Mouse (Mus musculus) megakaryocyte, embryonic 14.5 days (primary cell): Measurements from ENCODE around the gene Anxa7. TPM values are rescaled to one million over a fixed set of nuclear protein-coding genes. Genes with fewer than 3 reads are reported as not detected.
A peak's percentile ranks its signal among the peaks of the same experiment; 100 is the strongest.

Experiments used
- H3K27me3 ChIP-seq: replicated peaks from 2 replicates; pipeline ENCODE3; 2012; ENCODE audit warnings: inconsistent platforms
- H3K36me3 ChIP-seq: replicated peaks from 2 replicates; pipeline ENCODE3; 2012; ENCODE audit warnings: low read length, inconsistent platforms, mixed read lengths
- H3K4me1 ChIP-seq: 2 replicates; pipeline ENCODE4 v1.6.1; 2012; ENCODE audit warnings: inconsistent platforms
- H3K4me3 ChIP-seq: replicated peaks from 2 replicates; pipeline ENCODE3; 2012; ENCODE audit warnings: moderate library complexity, mild to moderate bottlenecking, inconsistent platforms
- H3K9me3 ChIP-seq: 2 replicates; pipeline ENCODE4 v1.6.1; 2012; ENCODE audit warnings: inconsistent platforms
- FLI1 ChIP-seq: IDR thresholded peaks from 2 replicates; pipeline ENCODE4 v1.6.1; 2012; ENCODE audit warnings: low read length, inconsistent platforms, mixed read lengths
- GATA1 ChIP-seq: IDR thresholded peaks from 3 replicates; pipeline ENCODE4 v1.6.1; 2012; ENCODE audit warnings: mixed read lengths, low read length, inconsistent platforms, borderline replicate concordance
- polyA plus RNA-seq: library from polyadenylated mRNA; stranded (reverse); fragments of >175 nt; gene quantifications from 2 replicates; pipeline ENCODE4 v1.2.3, GENCODE M21; 2012; ENCODE audit warnings: low replicate concordance; ENCODE audit not compliant: insufficient read depth

Anxa7 gene
- polyA plus RNA-seq, 1 experiment, result 37.0 TPM

- Histone ChIP-seq H3K4me3 (no peak overlapping the region), H3K4me1 (peaks cover 15% of the 10 kb centered on the region), H3K9me3 (peaks cover 17% of the 10 kb centered on the region), H3K36me3 (no peaks in the 10 kb centered on the region), H3K27me3 (no peaks in the 10 kb centered on the region)
- TF ChIP-seq GATA1 (no peak), FLI1 (no peak)
Observed at GRCm38 (mm10) chr14:20447209-20447608, 32.7 kb downstream of the Anxa7 start.

GRCm38 (mm10) chr14:20442252-20442651, 37.7 kb downstream of the Anxa7 start:
- TF ChIP-seq FLI1, result no peak
- TF ChIP-seq GATA1, result no peak
- peaks cover 17% of the 10 kb centered on the region for H3K9me3 ChIP-seq
- peaks cover 1% of the 10 kb centered on the region; the same call in 1 of the 2 replicates for H3K4me1 ChIP-seq
- no peaks in the 10 kb centered on the region for H3K36me3 ChIP-seq
- H3K4me3 ChIP-seq, result no peak overlapping the region
- peaks cover 2% of the 10 kb centered on the region for H3K27me3 ChIP-seq

GRCm38 (mm10) chr14:20436976-20437375, 43.0 kb downstream of the Anxa7 start:
- Histone ChIP-seq H3K27me3 (peaks cover 7% of the 10 kb centered on the region), H3K9me3 (peaks cover 6% of the 10 kb centered on the region), H3K4me3 (peak overlapping the region; percentile 28), H3K36me3 (no peaks in the 10 kb centered on the region), H3K4me1 (peaks cover 7% of the 10 kb centered on the region)
- TF ChIP-seq GATA1 (no peak), FLI1 (no peak)

- Histone ChIP-seq H3K9me3 (peaks cover 6% of the 10 kb centered on the region), H3K27me3 (peaks cover 5% of the 10 kb centered on the region), H3K36me3 (no peaks in the 10 kb centered on the region), H3K4me1 (peaks cover 7% of the 10 kb centered on the region), H3K4me3 (no peak overlapping the region)
- TF ChIP-seq GATA1, result no peak
- TF ChIP-seq FLI1, result no peak
Observed at GRCm38 (mm10) chr14:20432420-20432819, 47.5 kb downstream of the Anxa7 start.

GRCm38 (mm10) chr14:20431726-20432125, 48.2 kb downstream of the Anxa7 start:
- Histone ChIP-seq H3K4me1 (peaks cover under 1% of the 10 kb centered on the region; the same call in 1 of the 2 replicates), H3K27me3 (peaks cover 5% of the 10 kb centered on the region), H3K9me3 (peaks cover 6% of the 10 kb centered on the region), H3K4me3 (no peak overlapping the region), H3K36me3 (no peaks in the 10 kb centered on the region)
- TF ChIP-seq GATA1 (no peak), FLI1 (no peak)

- Histone ChIP-seq H3K9me3 (peaks cover 6% of the 10 kb centered on the region), H3K27me3 (peaks cover 2% of the 10 kb centered on the region), H3K36me3 (no peaks in the 10 kb centered on the region), H3K4me3 (no peak overlapping the region), H3K4me1 (no peaks in the 10 kb centered on the region)
- TF ChIP-seq GATA1 (no peak), FLI1 (no peak)
Observed at GRCm38 (mm10) chr14:20429833-20430232, 50.1 kb downstream of the Anxa7 start.

- Histone ChIP-seq H3K4me1 (no peaks in the 10 kb centered on the region), H3K36me3 (no peaks in the 10 kb centered on the region), H3K4me3 (no peak overlapping the region), H3K27me3 (no peaks in the 10 kb centered on the region), H3K9me3 (peaks cover 6% of the 10 kb centered on the region)
- TF ChIP-seq GATA1 (no peak), FLI1 (no peak)
Observed at GRCm38 (mm10) chr14:20428593-20428992, 51.3 kb downstream of the Anxa7 start.

GRCm38 (mm10) chr14:20423046-20423445, 56.9 kb downstream of the Anxa7 start:
- Histone ChIP-seq H3K27me3 (no peaks in the 10 kb centered on the region), H3K36me3 (no peaks in the 10 kb centered on the region), H3K9me3 (no peaks in the 10 kb centered on the region), H3K4me3 (no peak overlapping the region), H3K4me1 (peaks cover 8% of the 10 kb centered on the region)
- TF ChIP-seq GATA1 (no peak), FLI1 (no peak)

GRCm38 (mm10) chr14:20422257-20422656, 57.7 kb downstream of the Anxa7 start:
- H3K36me3 ChIP-seq, result no peaks in the 10 kb centered on the region
- peak overlapping the region; percentile 2 for H3K4me3 ChIP-seq
- no peak for TF ChIP-seq GATA1
- no peak for TF ChIP-seq FLI1
- no peaks in the 10 kb centered on the region for H3K9me3 ChIP-seq
- no peaks in the 10 kb centered on the region for H3K27me3 ChIP-seq
- peaks cover 8% of the 10 kb centered on the region for H3K4me1 ChIP-seq

Other genes starting within 250 kb of the Anxa7 start
- not detected in 2 replicates for gene Kcnk16, start 210.9 kb downstream of the Anxa7 start, polyA plus RNA-seq
- 1.4 and 2.6 TPM in 2 replicates for gene Nudt13, start 185.4 kb downstream of the Anxa7 start, polyA plus RNA-seq
- gene Ecd, start 132.0 kb downstream of the Anxa7 start, polyA plus RNA-seq, result 1.1 and 13.8 TPM in 2 replicates
- gene Fam149b, start 132.0 kb downstream of the Anxa7 start, polyA plus RNA-seq, result 13.7 and 15.8 TPM in 2 replicates
- 34.4 and 53.3 TPM in 2 replicates for gene Dnajc9, start 91.2 kb downstream of the Anxa7 start, polyA plus RNA-seq
- gene Mrps16, start 86.5 kb downstream of the Anxa7 start, polyA plus RNA-seq, result 17.7 and 18.6 TPM in 2 replicates
- not detected in 2 replicates for gene Cfap70, start 27.9 kb downstream of the Anxa7 start, polyA plus RNA-seq
- not detected in 2 replicates for gene Mss51, start 16.8 kb upstream of the Anxa7 start, polyA plus RNA-seq
- gene Ppp3cb, start 66.4 kb upstream of the Anxa7 start, polyA plus RNA-seq, result 1.00 and 1.6 TPM in 2 replicates
- gene Usp54, start 160.9 kb upstream of the Anxa7 start, polyA plus RNA-seq, result 1.5 TPM in 1 of 2 replicates, not detected in the other
- not detected in 2 replicates for gene Myoz1, start 176.4 kb upstream of the Anxa7 start, polyA plus RNA-seq
- gene Synpo2l, start 188.2 kb upstream of the Anxa7 start, polyA plus RNA-seq, result 0.23 and 0.74 TPM in 2 replicates
- gene Sec24c, start 194.2 kb upstream of the Anxa7 start, polyA plus RNA-seq, result 49.1 and 52.5 TPM in 2 replicates
- gene Fut11, start 214.8 kb upstream of the Anxa7 start, polyA plus RNA-seq, result 8.5 and 13.9 TPM in 2 replicates
- gene Chchd1, start 222.9 kb upstream of the Anxa7 start, polyA plus RNA-seq, result 4.5 and 7.2 TPM in 2 replicates
- 73.4 and 150 TPM in 2 replicates for gene Zswim8, start 227.4 kb upstream of the Anxa7 start, polyA plus RNA-seq